Mouse (Mus musculus) olfactory bulb, adult 2 months (tissue): ENCODE measurements around the gene Xrcc5.

Source experiments
- CTCF ChIP-seq: fragments of 200-500 bp; IDR thresholded peaks from 2 replicates; pipeline ENCODE4 v1.5.1; 2012; ENCODE audit warnings: low read depth, mild to moderate bottlenecking, low read length, moderate library complexity; ENCODE audit not compliant: insufficient read depth
- POLR2A ChIP-seq: fragments of 200-500 bp; IDR thresholded peaks from 2 replicates; pipeline ENCODE4 v1.6.1; 2012; ENCODE audit warnings: mild to moderate bottlenecking, low read depth, low read length, moderate library complexity; ENCODE audit not compliant: insufficient read depth

DNA sequence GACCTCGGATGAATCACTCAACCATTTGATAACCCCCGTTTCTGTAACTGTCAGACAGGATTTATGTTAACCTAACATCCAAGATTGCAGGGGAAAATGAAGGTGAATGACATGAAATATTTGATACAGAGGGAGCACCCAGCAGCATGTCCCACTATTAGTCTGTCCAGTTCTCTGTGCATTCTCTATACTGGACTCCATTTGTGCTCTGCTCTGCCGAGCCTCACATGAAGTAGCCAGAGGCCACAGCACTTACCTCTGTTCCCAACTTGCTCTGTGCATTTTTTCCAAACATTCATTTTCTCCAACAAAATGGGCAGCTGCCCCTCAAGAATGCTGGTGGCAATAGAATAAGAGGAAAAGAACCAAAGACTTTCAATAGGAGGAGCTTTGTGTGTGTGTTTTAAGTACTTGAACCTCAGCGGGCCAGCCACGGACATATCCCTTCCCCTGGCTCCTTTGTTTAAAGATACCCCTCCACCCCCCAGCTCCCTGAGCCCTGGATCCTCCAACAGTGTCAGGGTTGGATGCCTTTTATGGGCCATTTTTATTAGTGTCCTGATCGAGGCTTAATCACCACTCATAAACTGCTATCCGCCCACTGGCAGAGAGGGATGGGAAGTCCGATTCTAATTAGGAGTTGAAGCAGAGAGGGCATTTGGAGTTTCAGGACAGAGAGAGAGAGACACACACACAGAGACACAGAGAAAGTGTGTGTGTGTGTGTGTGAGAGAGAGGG lies 94.3 kb downstream of the Xrcc5 start:
- TF ChIP-seq POLR2A (no peak), CTCF (no peak)
